ENCODE assay signal across 8 mouse cellular contexts in genomic region chr13:50464621-50465562, GRCm38 (mm10). TPM values are rescaled to one million over a fixed set of nuclear protein-coding genes. Genes with fewer than 3 reads are reported as not detected.
DNase-seq lines count a peak whose midpoint lies in the region; ATAC-seq and TF ChIP-seq lines count a peak whose summit lies in the region.

No protein-coding gene starts in this region.

- H3K9me3 ChIP-seq in heart, embryonic 15.5 days (replicated peaks), result no peaks in the 10 kb centered on the region
- no peaks in the 10 kb centered on the region for H3K9me3 ChIP-seq in forebrain, embryonic 10.5 days
- H3K9me3 ChIP-seq in kidney, postnatal 0 days (replicated peaks; ENCODE audit: low read length), result no peaks in the 10 kb centered on the region

- H3K27ac ChIP-seq in heart, embryonic 15.5 days, result no peak overlapping the region
- H3K27ac ChIP-seq in forebrain, embryonic 10.5 days, result no peak overlapping the region
- H3K27ac ChIP-seq in kidney, postnatal 0 days, result no peak overlapping the region

- H3K4me2 ChIP-seq in heart, embryonic 15.5 days, result peak overlapping the region; percentile 58
- H3K4me2 ChIP-seq in kidney, postnatal 0 days (ENCODE audit: low read length), result peak overlapping the region; percentile 46

- 30% methylated on average over 27 of the region's 27 CpGs for WGBS in heart, embryonic 15.5 days
- 46% methylated on average over 27 of the region's 27 CpGs for WGBS in forebrain, embryonic 10.5 days
- 35% methylated on average over 27 of the region's 27 CpGs for WGBS in kidney, postnatal 0 days

- no peaks in the 10 kb centered on the region; the same call in 1 of the 2 replicates for H3K4me1 ChIP-seq in heart, embryonic 15.5 days (replicated peaks)
- no peaks in the 10 kb centered on the region for H3K4me1 ChIP-seq in forebrain, embryonic 10.5 days
- no peaks in the 10 kb centered on the region for H3K4me1 ChIP-seq in kidney, postnatal 0 days (replicated peaks; ENCODE audit: insufficient read depth, low read length)

- H3K4me3 ChIP-seq in heart, embryonic 15.5 days, result peak overlapping the region; percentile 34
- peak overlapping the region; percentile 35 for H3K4me3 ChIP-seq in forebrain, embryonic 10.5 days
- no peak overlapping the region for H3K4me3 ChIP-seq in kidney, postnatal 0 days (replicated peaks; ENCODE audit: low read depth, low read length)

- no peak overlapping the region for H3K9ac ChIP-seq in heart, embryonic 15.5 days
- H3K9ac ChIP-seq in kidney, postnatal 0 days (ENCODE audit: low read depth, low read length), result no peak overlapping the region

- no peak for TF ChIP-seq CTCF in kidney, postnatal 0 days (IDR thresholded peaks at IDR 0.05; ENCODE audit: low read depth)

- DNase-seq in heart, adult 11 months, result no peak
- no peak for DNase-seq in forebrain, embryonic 10.5 days (ENCODE audit: extremely low spot score, low spot score)
- no peak for DNase-seq in kidney, postnatal 0 days (ENCODE audit: low spot score)
- peak; percentile 22 for DNase-seq in neural tube, embryonic 10.5 days (ENCODE audit: extremely low spot score, low spot score)
- no peak for DNase-seq in frontal cortex, postnatal 14 days (ENCODE audit: low spot score in 2 of 2)
- no peak for DNase-seq in thymus, adult 18-20 months
- no peak for DNase-seq in cerebellum, adult 18-20 months

- H3K36me3 ChIP-seq in heart, embryonic 15.5 days, result no peaks in the 10 kb centered on the region
- H3K36me3 ChIP-seq in forebrain, embryonic 10.5 days (replicated peaks), result no peaks in the 10 kb centered on the region
- no peaks in the 10 kb centered on the region for H3K36me3 ChIP-seq in kidney, postnatal 0 days (ENCODE audit: insufficient read depth, low read length)

- no peak for ATAC-seq in heart, embryonic 15.5 days (replicated peaks; ENCODE audit: insufficient number of reproducible peaks, insufficient read depth, low FRiP score, low read depth)
- no peak for ATAC-seq in kidney, postnatal 0 days (replicated peaks; ENCODE audit: low FRiP score, low read depth)

- H3K27me3 ChIP-seq in heart, embryonic 15.5 days, result no peaks in the 10 kb centered on the region
- H3K27me3 ChIP-seq in forebrain, embryonic 10.5 days (ENCODE audit: poor library complexity, severe bottlenecking), result no peaks in the 10 kb centered on the region
- no peaks in the 10 kb centered on the region for H3K27me3 ChIP-seq in kidney, postnatal 0 days (ENCODE audit: insufficient read depth, low read length)

RNA-seq across cellular contexts. Expression of gene Nutm2, which starts 2.2 kb away (rescaled TPM):
- not detected in 2 replicates for polyA plus RNA-seq in heart, embryonic 15.5 days (2015; fragmentation: Nextera tagmentation; extraction: Ambion mirVana)
- not detected in 2 replicates for polyA plus RNA-seq in forebrain, embryonic 10.5 days (2016; fragmentation: Nextera tagmentation; extraction: Ambion mirVana)
- not detected in 2 replicates for polyA plus RNA-seq in kidney, postnatal 0 days (2015; fragmentation: Nextera tagmentation; extraction: Ambion mirVana)

RNA-seq across cellular contexts. Expression of gene Gm47429, which starts 21.2 kb away (rescaled TPM):
- not detected in 2 replicates for polyA plus RNA-seq in heart, embryonic 15.5 days (2015; fragmentation: Nextera tagmentation; extraction: Ambion mirVana)
- not detected in 2 replicates for polyA plus RNA-seq in forebrain, embryonic 10.5 days (2016; fragmentation: Nextera tagmentation; extraction: Ambion mirVana)
- polyA plus RNA-seq in kidney, postnatal 0 days (2015; fragmentation: Nextera tagmentation; extraction: Ambion mirVana), result not detected in 2 replicates

RNA-seq across cellular contexts. Expression of gene Fbxw17, which starts 47.2 kb away (rescaled TPM):
- polyA plus RNA-seq in heart, embryonic 15.5 days (2015; fragmentation: Nextera tagmentation; extraction: Ambion mirVana), result 18.5 and 21.9 TPM in 2 replicates
- 36.0 and 36.1 TPM in 2 replicates for polyA plus RNA-seq in forebrain, embryonic 10.5 days (2016; fragmentation: Nextera tagmentation; extraction: Ambion mirVana)
- 22.3 and 22.6 TPM in 2 replicates for polyA plus RNA-seq in kidney, postnatal 0 days (2015; fragmentation: Nextera tagmentation; extraction: Ambion mirVana)
